Mouse (Mus musculus) adrenal gland, postnatal 4 days (tissue): ENCODE data around the gene Kars. TPM values are rescaled to one million over a fixed set of nuclear protein-coding genes. Genes with fewer than 3 reads are reported as not detected.

Experiments
- DNase-seq, 2 experiments: peaks; one replicate each; pipeline ENCODE4 v3.0.0; 2021 to 2022; ENCODE audit warnings: low spot score in 2 of 2, mixed read lengths in 2 of 2
- total RNA-seq, 2 experiments: library from RNA; stranded (reverse); gene quantifications; 2 replicates each; pipeline ENCODE4 v1.2.3; 2021

The Kars gene
- total RNA-seq, 2 experiments from 2014 or later: 131 to 133 TPM

DNA sequence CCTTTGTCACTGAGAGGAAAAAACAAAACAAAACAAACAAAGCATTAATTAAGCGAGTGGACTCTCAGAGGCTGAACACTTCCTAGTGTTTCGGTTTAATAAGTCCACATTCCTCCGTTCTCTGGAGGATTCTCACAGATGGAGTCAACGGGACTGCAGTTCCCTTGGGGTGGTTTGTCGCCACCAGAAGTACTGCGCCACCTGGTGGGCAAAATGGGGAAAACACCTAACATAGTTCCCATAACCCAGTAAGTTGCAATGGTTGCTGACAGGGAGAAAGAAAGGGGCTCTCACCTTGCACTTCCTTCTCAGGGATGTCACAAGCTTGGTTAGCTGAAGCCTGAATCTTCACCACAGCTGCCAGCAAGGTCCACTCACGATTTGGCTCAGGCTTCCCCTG, 21.2 kb downstream of the Kars start:
- DNase-seq: peak; percentile 49 to 55

GRCm38 (mm10) chr8:111984511-111984910, 26.6 kb downstream of the Kars start:
- DNase-seq: no peak

DNA sequence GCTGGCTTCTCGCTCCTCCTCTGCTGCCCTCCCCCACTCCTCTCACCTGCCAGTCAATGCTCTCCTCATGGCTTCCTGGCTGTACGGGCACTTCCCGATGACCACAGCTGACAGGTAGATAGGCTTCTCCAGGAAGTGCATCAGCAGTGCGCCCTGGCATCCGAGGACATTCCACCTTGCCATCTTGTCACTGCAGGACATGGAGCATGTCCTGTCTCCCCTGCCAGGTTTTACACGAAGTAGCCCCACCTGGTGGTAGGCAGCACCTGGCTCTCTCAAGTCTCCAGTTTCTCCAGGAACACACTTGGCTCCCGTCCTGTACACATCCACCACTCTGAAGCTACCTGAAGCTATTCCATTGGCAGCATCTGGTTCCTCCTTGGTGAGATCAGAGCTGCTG, 29.0 kb downstream of the Kars start:
- DNase-seq: no peak

GRCm38 (mm10) chr8:111978147-111978546, 33.0 kb downstream of the Kars start:
- no peak for DNase-seq

- no peak for DNase-seq
Observed at GRCm38 (mm10) chr8:111976326-111976725, 34.8 kb downstream of the Kars start.

DNA sequence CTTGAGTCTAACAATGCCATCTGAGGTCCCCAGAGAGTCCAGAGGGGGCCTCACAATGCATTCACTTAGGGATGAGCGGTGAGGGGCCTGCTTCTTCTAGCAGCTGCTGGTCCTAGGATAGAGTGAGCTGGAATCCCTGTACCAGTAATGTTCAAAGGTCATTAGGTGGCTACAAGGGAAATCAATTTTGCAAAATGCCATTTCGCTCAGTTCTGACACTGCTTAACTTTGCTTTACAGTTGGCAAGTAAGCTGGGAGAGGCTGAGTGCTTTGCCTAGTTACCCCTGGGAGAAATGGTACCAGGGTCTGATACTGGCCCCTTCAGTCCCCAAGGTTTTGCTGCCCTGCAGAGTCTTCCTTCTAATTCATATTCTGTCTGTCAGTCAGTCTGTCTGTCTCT, 35.4 kb downstream of the Kars start:
- no peak for DNase-seq

DNA sequence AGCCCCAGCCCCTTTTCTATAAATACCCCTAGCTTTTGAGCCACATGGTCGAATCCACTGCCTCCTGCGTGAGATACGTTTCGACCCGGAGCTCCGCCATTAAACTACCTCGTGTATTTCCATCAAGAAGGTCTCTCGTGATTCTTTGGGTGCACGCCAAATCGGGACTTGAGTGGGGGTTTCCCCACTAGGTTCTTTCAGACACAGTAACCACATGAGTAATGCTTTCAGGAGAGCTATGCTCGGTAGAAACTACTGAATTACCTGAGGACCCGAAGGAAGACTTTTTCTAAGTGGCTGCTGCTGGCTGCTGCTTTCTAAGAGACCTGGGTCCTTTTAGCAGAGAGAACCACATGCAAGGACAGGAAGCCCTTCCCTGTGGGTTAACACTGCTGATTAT, 37.0 kb downstream of the Kars start:
- DNase-seq: no peak

DNA sequence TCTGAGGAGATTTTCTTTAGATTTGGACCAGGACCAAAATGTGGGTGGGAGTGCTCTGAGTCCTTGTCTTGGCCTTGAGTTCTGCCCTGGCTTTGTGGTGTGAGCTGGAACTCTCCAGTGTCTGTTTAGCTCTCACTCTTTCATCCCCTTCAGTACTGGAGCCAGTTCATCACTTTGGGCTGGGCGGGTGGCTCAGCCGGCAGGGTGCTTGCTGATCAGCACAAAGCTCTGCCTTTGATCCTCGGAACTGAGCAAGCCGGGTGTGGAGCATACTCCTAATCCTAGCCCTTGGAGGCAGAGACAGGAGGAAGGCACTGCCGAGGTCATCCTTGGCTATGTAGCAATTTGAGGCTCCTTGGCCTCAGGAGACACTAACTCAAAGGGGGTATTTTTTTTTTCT, 42.1 kb downstream of the Kars start:
- DNase-seq: no peak

DNA sequence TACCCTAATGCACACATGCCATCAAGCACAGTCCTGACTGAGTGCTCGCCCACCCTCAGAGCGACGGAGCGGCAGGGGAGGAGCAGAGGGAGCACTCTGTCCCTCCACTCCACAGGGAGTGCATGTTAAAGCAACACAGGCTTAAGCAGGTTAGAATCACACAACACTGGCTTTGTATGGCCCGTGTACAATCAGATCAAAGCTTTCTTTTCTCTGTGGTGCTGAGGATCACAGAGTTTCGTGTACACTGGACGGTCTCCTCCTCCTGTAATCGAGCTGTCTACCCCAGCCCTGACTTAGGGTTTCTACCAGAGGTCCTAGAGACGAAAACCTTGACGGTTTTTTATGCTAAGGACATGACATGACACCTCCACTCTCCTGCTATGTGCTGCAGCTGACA, 42.6 kb downstream of the Kars start:
- DNase-seq: no peak

DNA sequence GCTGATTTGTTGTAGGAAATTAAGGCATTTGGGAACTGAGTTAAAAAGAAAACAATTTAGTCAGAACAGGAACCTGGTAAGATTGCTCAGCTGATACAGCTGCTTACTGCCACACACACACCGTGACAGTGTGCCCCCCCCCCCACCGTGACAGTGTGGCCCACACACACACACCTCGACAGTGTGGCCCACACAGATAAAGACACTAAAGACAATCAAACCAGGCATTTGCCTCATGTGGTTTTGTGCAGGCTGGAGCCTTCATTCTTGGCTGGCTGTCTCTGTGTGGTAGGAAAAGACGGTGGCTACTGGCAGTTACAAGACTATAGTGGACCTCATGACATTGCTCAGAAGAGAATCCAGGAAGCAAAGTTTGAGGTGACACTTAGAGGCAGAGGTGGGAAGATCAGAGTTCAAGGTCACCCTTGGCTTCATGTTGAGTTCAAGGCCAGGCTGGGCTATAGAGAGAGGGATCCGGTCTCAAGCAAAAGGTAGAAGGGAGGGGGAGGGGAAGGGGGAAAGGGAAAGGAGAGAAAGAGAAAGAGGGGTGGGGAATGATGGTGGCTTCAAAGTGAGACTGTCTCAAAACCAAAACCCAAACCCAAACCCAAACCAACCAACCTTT, 43.8 kb downstream of the Kars start:
- DNase-seq: no peak

DNA sequence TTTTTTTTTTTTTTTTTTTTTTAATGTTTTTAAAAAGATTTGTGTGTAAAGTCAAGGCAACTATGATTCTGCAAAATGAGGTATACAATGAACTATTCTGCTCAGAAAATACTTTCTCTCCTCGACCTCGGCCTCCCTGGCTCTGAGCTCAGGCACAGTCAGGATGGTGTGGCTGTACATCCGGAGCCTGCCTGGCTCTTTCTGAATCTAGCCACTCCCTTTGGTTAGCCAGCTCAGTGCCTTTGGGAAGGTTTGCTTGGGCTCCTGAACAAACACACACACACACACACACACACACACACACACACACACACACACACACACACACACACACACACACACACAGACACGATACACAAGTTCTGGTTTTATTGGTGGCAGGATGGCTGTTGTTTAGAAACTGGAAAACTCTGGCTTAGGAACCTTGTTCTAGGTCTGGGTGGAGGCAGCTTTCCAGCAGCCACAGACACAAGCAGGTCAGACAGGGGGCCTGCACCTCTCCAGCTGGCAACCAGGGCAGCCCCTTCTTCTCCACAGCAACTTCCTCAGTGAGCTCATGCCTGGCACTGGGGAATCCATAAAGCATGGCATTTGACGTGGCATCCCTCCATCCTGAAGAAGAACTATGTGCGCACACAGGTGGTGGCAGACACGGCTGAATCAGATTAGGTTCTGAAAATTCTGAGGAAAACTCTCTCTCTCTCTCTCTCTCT, 46.1 kb downstream of the Kars start:
- DNase-seq: no peak

DNA sequence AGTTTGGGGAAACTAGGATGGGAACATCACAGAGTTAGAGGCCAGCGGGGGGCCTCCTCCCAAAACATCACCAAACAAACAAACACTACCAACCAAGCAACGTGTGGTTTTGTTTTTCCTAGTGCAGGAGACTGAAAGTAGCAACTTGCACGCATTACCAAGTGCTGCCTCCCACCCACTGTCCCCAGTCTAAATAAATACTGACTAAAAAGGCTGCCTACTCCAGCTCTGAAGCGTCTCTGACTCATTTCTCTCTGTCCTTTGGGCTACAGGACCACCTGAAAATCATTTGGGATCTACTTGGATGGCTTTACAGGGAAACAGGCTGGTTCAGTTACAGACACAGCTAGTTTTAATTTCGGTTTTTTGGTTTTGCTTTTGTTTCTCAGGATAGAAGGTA, 46.8 kb downstream of the Kars start:
- DNase-seq: no peak

- DNase-seq: no peak
Observed at GRCm38 (mm10) chr8:111963546-111963945, 47.6 kb downstream of the Kars start.

- DNase-seq: no peak
Observed at GRCm38 (mm10) chr8:111963091-111963490, 48.0 kb downstream of the Kars start.

DNA sequence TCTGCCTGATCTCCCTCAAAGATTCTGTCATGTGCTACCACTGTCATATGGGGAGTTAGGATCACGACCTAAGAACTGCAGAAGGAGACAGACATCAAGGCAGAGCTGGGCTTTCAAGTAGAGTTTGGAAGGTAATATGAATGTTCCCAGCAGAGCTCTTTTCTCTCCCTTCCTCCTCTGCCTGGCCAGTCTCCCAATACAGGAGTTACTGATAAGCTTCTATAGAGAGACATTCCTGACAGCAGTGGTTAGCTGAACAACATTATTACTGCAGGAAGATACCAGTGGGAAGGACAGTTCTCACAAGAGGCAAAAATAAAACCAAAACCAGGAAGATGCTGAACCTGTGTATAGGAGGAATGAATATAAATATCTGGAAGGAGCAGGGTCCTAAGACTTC, 48.5 kb downstream of the Kars start:
- DNase-seq: no peak

DNA sequence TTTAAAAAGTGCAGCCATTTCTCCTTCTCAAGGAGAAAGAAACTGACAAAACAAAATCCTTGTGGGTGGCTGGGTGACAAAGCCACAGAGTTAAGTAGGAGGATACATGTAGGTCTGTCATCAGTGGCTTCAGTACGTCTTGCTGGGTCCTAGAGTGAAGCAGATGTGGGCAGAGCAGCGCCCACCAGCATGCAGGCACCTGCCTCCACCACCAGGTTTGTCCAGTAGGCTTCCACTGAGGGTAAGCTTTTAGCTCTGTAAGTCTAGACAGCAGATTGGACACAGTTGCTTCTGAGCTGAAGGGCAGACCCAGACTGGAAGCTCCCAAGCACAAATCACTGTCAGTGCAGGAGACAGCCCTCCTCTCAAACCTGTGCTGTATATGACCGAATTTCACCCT, 49.8 kb downstream of the Kars start:
- no peak for DNase-seq

GRCm38 (mm10) chr8:111960591-111961321, 50.4 kb downstream of the Kars start:
- DNase-seq: no peak

DNA sequence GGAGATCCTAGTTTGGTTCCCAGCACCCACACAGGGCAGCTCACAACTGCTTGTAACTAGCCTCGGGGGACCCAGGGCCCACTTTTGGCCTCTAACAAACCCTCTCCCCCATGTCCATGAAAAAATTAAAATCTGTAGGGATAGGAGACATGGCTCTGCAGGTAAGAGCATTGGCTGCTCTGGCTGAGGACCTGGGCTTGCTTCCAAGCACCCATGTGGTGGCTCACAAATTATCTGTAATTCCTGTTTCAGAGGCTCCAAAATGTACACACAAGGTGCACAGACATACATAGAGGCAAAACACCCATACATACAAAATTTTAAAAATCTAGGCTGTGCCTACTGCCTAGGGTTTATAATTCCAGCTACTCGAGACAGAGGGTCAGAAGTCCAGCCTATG, 53.9 kb downstream of the Kars start:
- no peak for DNase-seq

- no peak for DNase-seq
Observed at GRCm38 (mm10) chr8:111955879-111956278, 55.2 kb downstream of the Kars start.

DNA sequence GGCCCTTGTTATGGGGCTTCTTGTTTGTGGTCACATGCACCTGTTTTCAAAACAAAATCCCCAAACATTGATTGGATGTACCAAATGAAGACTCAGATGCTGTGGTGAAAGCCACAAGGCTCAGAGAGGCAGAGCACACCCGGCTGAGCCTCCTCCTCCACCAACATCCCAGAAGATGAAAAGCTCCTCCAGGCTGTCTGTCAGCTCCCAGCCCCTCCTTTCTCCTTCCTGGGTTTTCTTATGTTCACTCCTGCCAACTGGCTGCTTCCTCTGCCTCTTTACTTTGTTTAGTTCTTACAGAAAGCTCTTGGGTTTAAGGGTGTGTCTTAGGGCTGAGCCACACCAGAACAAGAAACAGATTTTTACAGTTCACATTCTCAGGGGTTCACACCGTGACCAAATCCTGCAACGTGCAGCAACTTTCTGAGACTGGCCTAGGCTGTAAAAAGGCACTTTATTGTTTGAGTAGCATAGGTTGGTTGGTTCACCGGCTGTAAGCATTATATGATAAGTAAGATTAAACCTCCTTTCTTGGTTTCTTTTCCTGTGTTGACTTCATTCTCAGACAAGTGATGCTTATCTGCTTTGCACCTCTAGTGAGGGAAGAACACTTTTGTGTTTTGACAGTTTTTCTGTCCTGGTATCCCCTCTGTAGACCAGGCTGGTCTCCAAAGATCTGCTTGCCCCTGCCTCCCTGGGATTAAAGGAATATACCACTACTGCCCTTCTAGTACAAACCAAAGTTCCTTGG, 56.1 kb downstream of the Kars start:
- no peak for DNase-seq

GRCm38 (mm10) chr8:111951936-111952335, 59.2 kb downstream of the Kars start:
- no peak for DNase-seq

DNA sequence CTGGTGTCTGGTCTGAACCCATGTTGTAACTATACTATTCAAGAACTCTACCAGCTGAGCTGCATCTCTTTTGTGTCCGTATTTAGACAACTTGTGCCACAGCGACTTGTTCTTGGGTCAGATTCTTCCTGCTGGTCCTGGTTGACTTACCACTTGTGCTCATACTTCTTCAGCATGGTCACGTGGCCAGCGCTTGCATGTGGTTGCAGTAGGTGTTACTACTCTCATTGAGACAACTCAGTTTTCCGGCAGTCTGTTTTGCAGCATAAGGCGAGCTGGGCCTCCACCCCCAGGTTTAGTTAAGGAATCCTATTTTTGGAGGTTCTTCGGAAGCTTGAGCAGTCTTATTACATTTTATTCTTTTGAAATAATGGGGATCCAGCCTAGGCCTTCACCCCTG, 59.8 kb downstream of the Kars start:
- no peak for DNase-seq
